Mouse (Mus musculus): ENCODE results near the gene Gm867. TPM values are rescaled to one million over a fixed set of nuclear protein-coding genes. Genes with fewer than 3 reads are reported as not detected.
A peak's percentile ranks its signal among the peaks of the same experiment; 100 is the strongest.

Gene Gm867
- polyA plus RNA-seq, 1 experiment = 0.54 TPM

- H3K4me3 ChIP-seq (replicated peaks; ENCODE audit: insufficient read depth, low read depth, low read length) = no peak overlapping the region
- H3K27me3 ChIP-seq (ENCODE audit: control insufficient read depth, insufficient read depth, low read length) = no peaks in the 10 kb centered on the region
- peaks cover 12% of the 10 kb centered on the region for H3K4me1 ChIP-seq (ENCODE audit: control insufficient read depth, insufficient read depth, low read length)
- WGBS = 72% methylated on average over 9 of the region's 9 CpGs
- TF ChIP-seq CTCF (IDR thresholded peaks at IDR 0.05; ENCODE audit: borderline replicate concordance, insufficient read depth, low read depth, low read length) (no peak), POLR2A (IDR thresholded peaks at IDR 0.05; ENCODE audit: borderline replicate concordance, insufficient read depth, low read length) (no peak)
- DNase-seq = no peak
- no peak overlapping the region for H3K27ac ChIP-seq (ENCODE audit: insufficient read depth, low read length)
These were observed 761 bp upstream of the Gm867 start for GRCm38 (mm10) chr10:75941042-75941824.

DNA sequence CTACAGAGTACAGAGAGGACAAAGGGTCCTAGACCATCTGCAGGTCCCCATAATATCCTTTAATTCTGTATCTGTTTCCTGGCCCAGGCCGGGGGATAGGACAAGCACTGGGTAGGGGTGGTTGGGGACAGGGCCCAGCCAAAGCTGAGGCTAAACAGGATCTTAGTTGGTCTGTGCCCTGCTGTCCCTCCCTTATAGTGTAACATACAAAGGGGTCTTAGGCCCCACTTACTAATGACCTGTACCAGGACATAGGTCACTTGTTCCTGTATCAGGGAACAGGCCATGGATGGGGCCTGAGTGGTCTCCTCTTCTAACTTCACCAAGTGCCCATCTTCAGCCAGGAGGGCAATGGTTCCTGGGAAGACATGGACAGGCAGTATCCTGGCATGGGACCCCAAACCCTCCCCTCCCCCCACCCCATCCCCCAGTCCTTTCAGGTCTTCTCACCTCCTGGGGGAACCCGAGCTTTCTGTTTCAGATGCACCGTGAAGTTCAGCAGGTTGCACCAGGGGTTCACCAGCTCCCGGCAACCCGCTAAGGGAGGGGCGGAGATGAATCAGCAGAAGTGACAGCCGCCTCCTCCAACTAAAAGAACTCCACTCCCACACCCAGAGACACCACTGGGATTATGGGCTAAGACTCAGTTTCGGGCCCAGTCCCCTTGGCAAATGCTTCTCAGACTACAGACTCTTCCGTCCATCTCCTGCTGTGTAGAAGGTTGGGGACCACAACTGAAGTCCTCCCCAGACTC lies 814 bp downstream of the Gm867 start:
- Histone ChIP-seq H3K27me3 (ENCODE audit: control insufficient read depth, insufficient read depth, low read length) (no peaks in the 10 kb centered on the region), H3K4me1 (ENCODE audit: control insufficient read depth, insufficient read depth, low read length) (peaks cover 12% of the 10 kb centered on the region), H3K4me3 (replicated peaks; ENCODE audit: insufficient read depth, low read depth, low read length) (no peak overlapping the region), H3K27ac (ENCODE audit: insufficient read depth, low read length) (no peak overlapping the region)
- no peak for TF ChIP-seq POLR2A (IDR thresholded peaks at IDR 0.05; ENCODE audit: borderline replicate concordance, insufficient read depth, low read length)
- no peak for TF ChIP-seq CTCF (IDR thresholded peaks at IDR 0.05; ENCODE audit: borderline replicate concordance, insufficient read depth, low read depth, low read length)
- DNase-seq = no peak
- WGBS = 54% methylated on average over 9 of the region's 9 CpGs

DNA sequence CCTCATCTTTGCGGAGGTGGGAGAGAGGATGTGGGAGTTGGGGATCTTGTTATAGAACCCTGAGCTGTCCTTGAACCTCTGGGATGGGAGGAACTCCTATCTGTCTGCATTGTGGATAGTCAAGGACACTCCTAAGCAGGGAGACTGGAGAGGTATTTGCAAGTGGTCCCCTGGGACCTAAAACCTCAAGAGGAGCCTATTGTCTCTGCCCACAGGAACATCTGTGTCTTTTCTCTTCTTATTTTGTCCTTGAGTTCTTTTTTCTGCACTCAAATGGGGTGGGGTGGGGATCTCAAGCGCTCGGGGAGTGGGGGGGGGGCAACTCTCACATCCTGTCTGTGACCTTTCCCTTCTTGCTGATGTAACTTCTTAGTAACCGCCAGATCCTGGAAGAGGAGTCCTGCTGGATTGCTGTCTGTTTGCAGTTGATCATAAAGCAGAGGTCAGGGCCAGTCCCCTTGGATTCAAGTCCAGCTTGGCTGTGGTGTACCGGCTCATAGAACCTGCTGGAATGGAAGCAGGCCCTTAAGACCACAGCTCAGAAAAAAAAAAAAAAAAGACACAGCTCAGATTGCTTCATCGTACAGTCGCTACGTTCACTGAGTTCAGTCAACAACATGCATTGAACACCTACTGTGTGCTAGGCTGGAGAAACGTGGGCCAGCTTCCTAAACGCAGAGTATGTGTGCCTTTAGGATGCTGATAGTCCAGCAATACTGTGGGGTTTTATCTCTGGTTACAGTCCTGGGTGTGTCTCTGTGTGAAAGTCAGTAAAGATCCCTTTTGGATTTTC lies 2.4 kb downstream of the Gm867 start:
- Histone ChIP-seq H3K27ac (ENCODE audit: insufficient read depth, low read length) (no peak overlapping the region), H3K4me3 (replicated peaks; ENCODE audit: insufficient read depth, low read depth, low read length) (no peak overlapping the region), H3K4me1 (ENCODE audit: control insufficient read depth, insufficient read depth, low read length) (peaks cover 12% of the 10 kb centered on the region), H3K27me3 (ENCODE audit: control insufficient read depth, insufficient read depth, low read length) (no peaks in the 10 kb centered on the region)
- TF ChIP-seq CTCF (IDR thresholded peaks at IDR 0.05; ENCODE audit: borderline replicate concordance, insufficient read depth, low read depth, low read length) = no peak
- TF ChIP-seq POLR2A (IDR thresholded peaks at IDR 0.05; ENCODE audit: borderline replicate concordance, insufficient read depth, low read length) = no peak
- WGBS = 55% methylated on average over 10 of the region's 10 CpGs
- DNase-seq = no peak

- no peak for TF ChIP-seq POLR2A (IDR thresholded peaks at IDR 0.05; ENCODE audit: borderline replicate concordance, insufficient read depth, low read length)
- no peak for TF ChIP-seq CTCF (IDR thresholded peaks at IDR 0.05; ENCODE audit: borderline replicate concordance, insufficient read depth, low read depth, low read length)
- WGBS = 45% methylated on average over 18 of the region's 18 CpGs
- H3K27me3 ChIP-seq (ENCODE audit: control insufficient read depth, insufficient read depth, low read length) = no peaks in the 10 kb centered on the region
- no peak overlapping the region for H3K27ac ChIP-seq (ENCODE audit: insufficient read depth, low read length)
- H3K4me1 ChIP-seq (ENCODE audit: control insufficient read depth, insufficient read depth, low read length) = peaks cover 12% of the 10 kb centered on the region
- DNase-seq = no peak
- peak overlapping the region; percentile 49 for H3K4me3 ChIP-seq (replicated peaks; ENCODE audit: insufficient read depth, low read depth, low read length)
These were observed 3.4 kb downstream of the Gm867 start for GRCm38 (mm10) chr10:75936909-75937667.

GRCm38 (mm10) chr10:75935680-75936541 lies 4.6 kb downstream of the Gm867 start, which contains the start of gene Mmp11:
Gene Mmp11 (minus strand): TSS chr10:75936496.
- TF ChIP-seq CTCF (IDR thresholded peaks at IDR 0.05; ENCODE audit: borderline replicate concordance, insufficient read depth, low read depth, low read length) = no peak
- TF ChIP-seq POLR2A (IDR thresholded peaks at IDR 0.05; ENCODE audit: borderline replicate concordance, insufficient read depth, low read length) = peak; percentile 97
- Histone ChIP-seq H3K27ac (ENCODE audit: insufficient read depth, low read length) (peak within 1 kb of the TSS; percentile 83), H3K4me3 (replicated peaks; ENCODE audit: insufficient read depth, low read depth, low read length) (peak within 1 kb of the TSS; percentile 92), H3K4me1 (ENCODE audit: control insufficient read depth, insufficient read depth, low read length) (peaks cover 12% of the 10 kb centered on the region), H3K27me3 (ENCODE audit: control insufficient read depth, insufficient read depth, low read length) (no peaks in the 10 kb centered on the region)
- DNase-seq = peak; percentile 89 to 90
- 2% methylated on average over 51 of the region's 51 CpGs for WGBS

- Histone ChIP-seq H3K4me1 (ENCODE audit: control insufficient read depth, insufficient read depth, low read length) (peaks cover 12% of the 10 kb centered on the region), H3K4me3 (replicated peaks; ENCODE audit: insufficient read depth, low read depth, low read length) (no peak overlapping the region), H3K27ac (ENCODE audit: insufficient read depth, low read length) (no peak overlapping the region), H3K27me3 (ENCODE audit: control insufficient read depth, insufficient read depth, low read length) (no peaks in the 10 kb centered on the region)
- no peak for DNase-seq
- WGBS = 84% methylated on average over 1 of the region's 1 CpGs
- TF ChIP-seq POLR2A (IDR thresholded peaks at IDR 0.05; ENCODE audit: borderline replicate concordance, insufficient read depth, low read length) (no peak), CTCF (IDR thresholded peaks at IDR 0.05; ENCODE audit: borderline replicate concordance, insufficient read depth, low read depth, low read length) (no peak)
These were observed 5.5 kb downstream of the Gm867 start for GRCm38 (mm10) chr10:75934991-75935390.
